Mouse (Mus musculus) liver, adult 2 months (tissue): ENCODE results near the gene Top2a.

Experiments
- CTCF ChIP-seq: fragments of 200-500 bp; IDR thresholded peaks from 2 replicates; pipeline ENCODE4 v1.5.1; 2011; ENCODE audit warnings: low read depth, low read length, control low read depth
- POLR2A ChIP-seq: fragments of 200-500 bp; IDR thresholded peaks from 2 replicates; pipeline ENCODE4 v1.6.1; 2011; ENCODE audit warnings: low read length, control low read depth; ENCODE audit not compliant: insufficient read depth; ENCODE audit errors: extremely low read depth

DNA sequence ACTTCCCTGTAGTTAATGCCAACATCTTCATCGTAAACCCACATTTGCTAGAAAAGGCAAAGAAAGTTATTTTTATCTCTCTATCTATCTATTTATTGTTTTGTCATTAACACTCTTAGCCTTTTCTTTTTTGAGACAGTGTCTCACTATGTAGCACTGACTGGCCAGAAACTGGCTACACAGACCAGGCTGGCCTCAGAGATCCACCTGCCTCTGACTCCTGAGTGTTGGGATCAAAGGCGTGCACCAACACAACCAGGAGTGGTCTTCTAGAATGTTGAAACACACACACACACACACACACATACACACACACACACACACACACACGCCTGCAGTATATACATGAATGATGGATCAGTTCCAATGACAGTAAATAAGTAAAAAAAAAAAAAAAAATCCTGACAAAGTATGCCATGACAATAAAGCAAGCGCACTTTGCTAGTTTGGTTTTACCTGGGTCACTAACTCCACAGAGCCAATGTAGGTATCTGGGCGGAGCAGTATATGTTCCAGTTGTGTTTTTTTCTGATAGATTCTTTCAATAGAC is 1.5 kb downstream of the Top2a start:
- TF ChIP-seq POLR2A (no peak), CTCF (no peak)
